Mouse (Mus musculus) midbrain, embryonic 13.5 days (tissue): Measurements from ENCODE around the gene Mboat7. TPM values are rescaled to one million over a fixed set of nuclear protein-coding genes. Genes with fewer than 3 reads are reported as not detected.

Source experiments
- ATAC-seq: fragments of 200-750 bp; cut with Nextera tagmentation; 2 replicates; pipeline ENCODE4 v1.8.0; 2017; ENCODE audit warnings: mild to moderate bottlenecking, moderate TSS enrichment, moderate library complexity
- H3K27ac ChIP-seq: fragments of 300-500 bp; sonication (generic); 2 replicates; pipeline ENCODE4 v1.5.1; 2015; ENCODE audit warnings: inconsistent platforms, mild to moderate bottlenecking, moderate library complexity
- H3K27me3 ChIP-seq: fragments of 300-500 bp; sonication (generic); 2 replicates; pipeline ENCODE4 v1.6.1; 2015; ENCODE audit warnings: mild to moderate bottlenecking, inconsistent platforms
- H3K36me3 ChIP-seq: fragments of 300-500 bp; sonication (generic); 2 replicates; pipeline ENCODE4 v1.6.1; 2015; ENCODE audit warnings: mild to moderate bottlenecking, inconsistent platforms
- H3K4me1 ChIP-seq: fragments of 300-500 bp; sonication (generic); replicated peaks from 2 replicates; pipeline ENCODE4 v1.6.1; 2015; ENCODE audit warnings: inconsistent platforms
- H3K4me2 ChIP-seq: fragments of 300-500 bp; sonication (generic); replicated peaks from 2 replicates; pipeline ENCODE4 v1.6.1; 2015; ENCODE audit warnings: moderate library complexity, mild to moderate bottlenecking, inconsistent platforms
- H3K4me3 ChIP-seq: fragments of 300-500 bp; sonication (generic); replicated peaks from 2 replicates; pipeline ENCODE4 v1.5.1; 2015; ENCODE audit warnings: mild to moderate bottlenecking, inconsistent platforms
- H3K9ac ChIP-seq: fragments of 300-500 bp; sonication (generic); replicated peaks from 2 replicates; pipeline ENCODE4 v1.6.1; 2015; ENCODE audit warnings: mild to moderate bottlenecking, inconsistent platforms
- H3K9me3 ChIP-seq: fragments of 300-500 bp; sonication (generic); 2 replicates; pipeline ENCODE4 v1.6.1; 2016; ENCODE audit warnings: mild to moderate bottlenecking, inconsistent platforms
- WGBS: fragments of 180-500 bp; shearing (Covaris S2); methylation state at CpG from one replicate; pipeline ENCODE4 v1.1.7; 2015; 5-methylcytosine and 5-hydroxymethylcytosine counted together
- polyA plus RNA-seq: library from polyadenylated mRNA; unstranded; fragments of >200 nt; fragmentation: Nextera tagmentation; extraction: Ambion mirVana; gene quantifications from 2 replicates; pipeline ENCODE4 v1.2.1, GENCODE M21; 2015

Mboat7 gene
- polyA plus RNA-seq, 1 experiment from 2014 or later, result 53.4 TPM

DNA sequence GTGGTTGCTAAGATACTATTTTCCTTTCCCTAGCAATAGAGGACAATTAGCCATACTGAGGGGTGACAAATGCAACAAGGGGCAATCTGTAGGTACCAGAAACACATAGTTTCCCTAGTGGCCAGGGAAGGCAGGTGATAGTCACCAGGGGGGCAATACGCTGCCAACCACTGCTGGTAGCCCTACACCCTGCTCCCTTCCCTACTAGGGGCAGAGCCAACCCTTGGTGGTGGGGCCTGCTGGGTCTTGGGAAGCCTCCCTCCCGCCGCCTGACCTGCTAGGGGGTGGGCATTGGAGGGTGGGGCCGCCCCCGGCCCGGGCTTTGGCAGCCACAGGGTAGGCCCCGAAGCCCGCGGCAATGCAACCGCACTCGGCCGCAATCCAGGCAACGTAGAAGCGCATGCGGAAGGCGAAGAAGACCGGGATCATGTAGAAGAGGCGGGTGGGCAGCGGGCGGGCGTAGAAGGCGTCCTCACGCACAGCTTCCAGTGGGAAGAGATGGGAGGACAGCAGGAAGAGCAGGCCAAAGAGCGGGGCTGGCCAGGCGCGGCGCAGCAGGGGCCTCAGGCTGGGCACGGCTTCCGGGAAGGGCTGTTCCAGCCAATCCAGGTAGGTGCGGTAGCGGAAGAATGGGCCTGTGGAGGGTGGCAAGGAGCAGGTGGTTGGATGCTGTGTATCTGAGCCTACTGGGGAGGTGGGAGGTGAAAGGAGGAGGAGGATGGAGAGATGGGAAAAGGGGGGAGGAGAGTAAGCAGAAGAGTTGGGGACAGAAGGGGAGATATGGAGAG lies 7.7 kb downstream of the Mboat7 start:
- no peaks in the 10 kb centered on the region for H3K9me3 ChIP-seq
- peaks cover 24% of the 10 kb centered on the region for H3K4me1 ChIP-seq
- no peaks in the 10 kb centered on the region for H3K27me3 ChIP-seq
- peak overlapping the region; percentile 85 for H3K27ac ChIP-seq
- ATAC-seq, result no peak
- no peak overlapping the region for H3K9ac ChIP-seq
- WGBS, result 83% methylated on average over 31 of the region's 31 CpGs
- H3K36me3 ChIP-seq, result peaks cover 49% of the 10 kb centered on the region
- no peak overlapping the region for H3K4me3 ChIP-seq
- no peak overlapping the region for H3K4me2 ChIP-seq

GRCm38 (mm10) chr7:3684698-3685097 lies 8.6 kb downstream of the Mboat7 start:
- Histone ChIP-seq H3K27me3 (no peaks in the 10 kb centered on the region), H3K4me2 (no peak overlapping the region), H3K36me3 (peaks cover 51% of the 10 kb centered on the region), H3K9me3 (no peaks in the 10 kb centered on the region), H3K4me1 (peaks cover 24% of the 10 kb centered on the region), H3K27ac (peak overlapping the region; percentile 85), H3K4me3 (no peak overlapping the region), H3K9ac (peak overlapping the region; percentile 36)
- WGBS, result 62% methylated on average over 8 of the region's 8 CpGs
- ATAC-seq, result peak; percentile 32; the same call in 1 of the 2 replicates

DNA sequence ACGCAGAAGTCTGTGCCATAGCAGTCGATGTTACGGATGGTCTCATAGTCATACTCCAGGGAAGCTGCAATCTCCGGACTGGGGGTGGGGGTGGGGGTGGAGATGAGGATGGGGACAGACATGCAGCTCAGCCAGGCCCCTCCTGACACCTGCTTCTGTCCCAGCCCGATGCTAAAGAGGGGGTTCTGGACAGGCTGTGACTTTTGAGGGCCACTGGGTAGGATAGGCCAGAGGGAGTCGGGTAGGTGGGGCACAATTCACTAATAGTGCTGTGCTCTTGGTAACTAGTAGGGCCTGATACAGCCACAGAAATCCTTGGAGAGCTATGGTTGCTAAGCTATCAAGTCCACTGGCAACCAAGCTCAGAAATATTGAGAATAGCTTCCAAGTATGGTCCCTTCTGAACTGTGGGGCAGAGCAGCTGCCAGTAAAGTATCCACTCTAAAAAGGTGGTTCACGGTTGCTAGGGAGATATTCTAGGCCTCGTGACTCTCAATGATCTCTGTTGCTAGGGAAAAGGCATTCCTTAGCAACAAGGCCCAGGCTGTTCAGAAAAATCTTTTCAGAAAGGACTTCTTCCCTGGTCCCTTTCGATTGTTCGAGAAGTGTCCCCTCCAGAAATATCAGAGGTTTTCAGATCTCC lies 9.3 kb downstream of the Mboat7 start:
- H3K27ac ChIP-seq, result peak overlapping the region; percentile 85
- H3K36me3 ChIP-seq, result peaks cover 51% of the 10 kb centered on the region
- no peak overlapping the region; the same call in 1 of the 2 replicates for H3K4me2 ChIP-seq
- no peaks in the 10 kb centered on the region for H3K9me3 ChIP-seq
- WGBS, result 53% methylated on average over 10 of the region's 10 CpGs
- H3K9ac ChIP-seq, result peak overlapping the region; percentile 36
- H3K4me3 ChIP-seq, result no peak overlapping the region
- ATAC-seq, result peak; percentile 77
- no peaks in the 10 kb centered on the region for H3K27me3 ChIP-seq
- peaks cover 24% of the 10 kb centered on the region for H3K4me1 ChIP-seq

GRCm38 (mm10) chr7:3677342-3677741 lies 16.0 kb downstream of the Mboat7 start, which contains the start of gene Tmc4:
Gene Tmc4 (minus strand): TSS chr7:3677553.
- Histone ChIP-seq H3K9me3 (no peaks in the 10 kb centered on the region), H3K4me2 (no peak within 1 kb of the TSS), H3K27ac (no peak within 1 kb of the TSS), H3K36me3 (peaks cover 12% of the 10 kb centered on the region), H3K4me3 (no peak within 1 kb of the TSS), H3K9ac (no peak within 1 kb of the TSS; the same call in 1 of the 2 replicates), H3K4me1 (no peaks in the 10 kb centered on the region), H3K27me3 (no peaks in the 10 kb centered on the region)
- 58% methylated on average over 9 of the region's 9 CpGs for WGBS
- ATAC-seq, result no peak

DNA sequence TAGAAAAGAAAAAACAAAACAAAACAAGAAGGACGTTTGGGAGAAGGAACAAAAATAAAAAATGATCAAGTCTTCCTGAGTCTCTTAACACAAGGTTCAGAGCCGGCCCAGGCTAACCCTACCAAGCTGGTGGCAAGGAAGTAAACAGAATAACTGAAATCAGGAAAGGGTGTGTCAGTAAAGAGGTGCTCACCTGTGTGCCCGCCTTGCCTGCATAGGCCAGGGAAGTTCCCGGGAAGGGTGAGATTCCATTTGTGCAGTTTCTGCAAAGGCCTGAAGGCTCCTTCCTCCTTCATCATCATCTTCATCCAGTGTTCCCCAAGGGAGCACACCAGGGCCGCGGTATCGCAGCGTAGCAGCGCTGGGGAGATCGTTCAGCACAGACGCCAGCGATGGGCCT lies 17.0 kb downstream of the Mboat7 start:
- no peak overlapping the region for H3K4me2 ChIP-seq
- no peak overlapping the region for H3K4me3 ChIP-seq
- no peaks in the 10 kb centered on the region for H3K27me3 ChIP-seq
- H3K9me3 ChIP-seq, result no peaks in the 10 kb centered on the region
- no peaks in the 10 kb centered on the region for H3K4me1 ChIP-seq
- H3K27ac ChIP-seq, result no peak overlapping the region
- no peak for ATAC-seq
- H3K36me3 ChIP-seq, result peaks cover 9% of the 10 kb centered on the region
- H3K9ac ChIP-seq, result no peak overlapping the region; the same call in 1 of the 2 replicates
- 92% methylated on average over 12 of the region's 12 CpGs for WGBS

GRCm38 (mm10) chr7:3675228-3675548 lies 18.1 kb downstream of the Mboat7 start:
- Histone ChIP-seq H3K4me1 (no peaks in the 10 kb centered on the region), H3K9me3 (no peaks in the 10 kb centered on the region), H3K9ac (no peak overlapping the region), H3K4me3 (no peak overlapping the region), H3K4me2 (no peak overlapping the region), H3K27ac (no peak overlapping the region), H3K27me3 (no peaks in the 10 kb centered on the region), H3K36me3 (peaks cover 6% of the 10 kb centered on the region)
- no peak; the same call in 1 of the 2 replicates for ATAC-seq
- WGBS, result 89% methylated on average over 3 of the region's 3 CpGs

- H3K4me3 ChIP-seq, result no peak overlapping the region
- ATAC-seq, result peak; percentile 92
- WGBS, result 73% methylated on average over 10 of the region's 10 CpGs
- H3K9me3 ChIP-seq, result no peaks in the 10 kb centered on the region
- no peaks in the 10 kb centered on the region for H3K4me1 ChIP-seq
- no peaks in the 10 kb centered on the region for H3K27me3 ChIP-seq
- H3K36me3 ChIP-seq, result peaks cover 4% of the 10 kb centered on the region; the same call in 1 of the 2 replicates
- no peak overlapping the region for H3K27ac ChIP-seq
- H3K4me2 ChIP-seq, result no peak overlapping the region
- no peak overlapping the region for H3K9ac ChIP-seq
These were observed 18.7 kb downstream of the Mboat7 start for GRCm38 (mm10) chr7:3674507-3675227.

DNA sequence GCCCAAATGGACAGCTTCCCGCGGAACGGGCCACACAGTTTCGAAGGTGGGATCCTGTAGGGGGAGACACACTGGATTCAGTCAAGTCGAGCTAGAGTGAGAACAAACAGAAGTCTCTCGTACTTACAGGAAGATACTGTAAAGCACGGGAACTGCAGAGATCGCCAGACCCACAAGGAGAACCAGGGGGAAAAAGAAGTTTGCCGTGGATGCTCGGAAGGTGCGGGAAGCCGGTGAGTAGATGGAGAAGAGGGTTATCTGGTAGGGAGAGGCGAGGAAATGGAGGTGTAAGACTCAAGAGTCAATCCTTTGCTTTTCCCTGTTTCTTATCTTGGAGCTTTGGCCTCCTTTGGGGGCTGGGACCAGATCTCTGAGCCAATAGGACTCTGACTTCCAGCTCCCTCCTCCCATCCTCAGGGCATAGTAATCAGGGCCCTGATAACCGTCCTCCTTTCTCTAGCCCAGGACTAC lies 26.4 kb downstream of the Mboat7 start:
- peaks cover 13% of the 10 kb centered on the region for H3K36me3 ChIP-seq
- H3K4me3 ChIP-seq, result no peak overlapping the region
- H3K27ac ChIP-seq, result no peak overlapping the region
- H3K9ac ChIP-seq, result peak overlapping the region; percentile 10; the same call in 1 of the 2 replicates
- H3K4me2 ChIP-seq, result no peak overlapping the region
- ATAC-seq, result no peak
- 24% methylated on average over 14 of the region's 14 CpGs for WGBS
- peaks cover 24% of the 10 kb centered on the region for H3K4me1 ChIP-seq
- no peaks in the 10 kb centered on the region for H3K27me3 ChIP-seq
- no peaks in the 10 kb centered on the region for H3K9me3 ChIP-seq

DNA sequence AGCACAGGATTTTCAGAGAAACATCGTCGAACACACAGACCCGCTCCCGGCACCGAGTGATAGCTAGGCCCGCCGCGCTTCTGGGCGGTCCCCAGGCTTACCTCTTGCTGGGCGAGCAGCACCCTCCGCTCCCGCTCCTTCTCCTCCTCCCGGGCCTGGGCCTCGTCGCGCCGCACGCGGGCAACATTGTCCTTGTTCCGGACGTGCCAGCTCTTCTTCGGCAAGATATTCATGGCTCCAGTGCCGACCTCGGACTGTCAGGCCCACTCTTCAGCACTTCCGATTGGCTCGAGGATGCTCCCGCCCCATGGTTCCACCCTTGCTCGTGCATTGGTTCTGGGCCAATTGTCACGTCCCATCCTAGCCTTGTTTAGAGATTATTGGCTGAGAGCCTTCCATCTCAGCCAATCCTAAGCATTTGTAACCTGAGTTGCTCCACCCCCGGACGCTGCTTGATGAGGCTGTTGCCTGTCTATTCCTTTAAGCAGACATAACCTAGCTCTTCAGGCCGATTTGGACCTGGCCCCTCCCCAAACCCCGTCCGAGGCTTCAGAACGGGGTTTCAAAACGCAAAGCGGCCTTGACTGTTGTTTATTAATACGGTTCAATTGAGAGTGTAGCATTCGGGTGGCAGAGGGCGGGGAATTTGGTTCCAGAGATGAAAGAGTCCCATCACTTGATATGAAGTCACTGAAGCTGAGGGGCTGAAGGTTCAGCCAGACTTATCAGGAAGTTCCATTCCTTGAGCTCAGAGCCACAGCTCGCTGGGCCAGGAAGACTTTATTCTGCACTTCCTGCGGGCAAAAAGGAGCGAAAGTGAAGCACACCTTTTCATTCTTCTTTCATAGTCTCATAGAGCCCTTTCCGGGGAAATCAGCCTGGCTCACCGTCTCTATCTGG lies 27.9 kb downstream of the Mboat7 start, which contains the start of gene Leng1:
Gene Leng1 (minus strand): TSS at position 626 of the 900 bp plus-strand sequence.
- peak within 1 kb of the TSS; percentile 84 for H3K4me2 ChIP-seq
- peak within 1 kb of the TSS; percentile 67 for H3K27ac ChIP-seq
- ATAC-seq, result peak; percentile 99
- WGBS, result 4% methylated on average over 45 of the region's 45 CpGs
- H3K36me3 ChIP-seq, result peaks cover 28% of the 10 kb centered on the region
- peak within 1 kb of the TSS; percentile 72 for H3K4me3 ChIP-seq
- no peaks in the 10 kb centered on the region for H3K9me3 ChIP-seq
- H3K9ac ChIP-seq, result peak within 1 kb of the TSS; percentile 76
- peaks cover 24% of the 10 kb centered on the region for H3K4me1 ChIP-seq
- no peaks in the 10 kb centered on the region for H3K27me3 ChIP-seq

GRCm38 (mm10) chr7:3664524-3665214 lies 28.7 kb downstream of the Mboat7 start:
- Histone ChIP-seq H3K27ac (peak overlapping the region; percentile 67), H3K4me3 (peak overlapping the region; percentile 72), H3K36me3 (peaks cover 36% of the 10 kb centered on the region), H3K9ac (peak overlapping the region; percentile 76), H3K4me2 (peak overlapping the region; percentile 84), H3K27me3 (no peaks in the 10 kb centered on the region), H3K4me1 (peaks cover 24% of the 10 kb centered on the region), H3K9me3 (no peaks in the 10 kb centered on the region)
- 30% methylated on average over 15 of the region's 15 CpGs for WGBS
- ATAC-seq, result peak; percentile 28

DNA sequence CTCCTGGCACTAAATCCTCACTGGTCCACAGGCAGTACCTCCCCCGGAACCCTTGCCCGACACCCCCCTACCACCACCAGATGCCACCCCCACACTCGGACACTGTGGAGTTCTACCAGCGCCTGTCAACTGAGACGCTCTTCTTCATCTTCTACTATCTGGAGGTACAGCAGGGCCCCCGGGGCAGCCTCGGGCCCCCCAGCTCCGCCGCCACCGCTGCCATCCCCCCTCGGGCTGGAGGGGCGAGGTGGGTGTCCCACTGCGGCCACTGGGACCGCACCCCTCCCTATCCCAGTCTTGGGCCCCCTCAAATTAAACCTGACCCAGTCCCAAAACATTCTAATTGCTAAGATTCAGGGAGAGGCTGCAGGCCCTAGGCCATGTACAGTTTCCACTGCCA lies 34.7 kb downstream of the Mboat7 start:
- WGBS, result 96% methylated on average over 14 of the region's 14 CpGs
- H3K9me3 ChIP-seq, result no peaks in the 10 kb centered on the region
- no peak overlapping the region for H3K9ac ChIP-seq
- no peaks in the 10 kb centered on the region for H3K27me3 ChIP-seq
- H3K4me3 ChIP-seq, result no peak overlapping the region
- peaks cover 6% of the 10 kb centered on the region for H3K4me1 ChIP-seq
- H3K4me2 ChIP-seq, result no peak overlapping the region
- ATAC-seq, result no peak
- peaks cover 97% of the 10 kb centered on the region for H3K36me3 ChIP-seq
- no peak overlapping the region for H3K27ac ChIP-seq
